Mouse (Mus musculus) myocyte (in vitro differentiated cells): ENCODE data around the gene Galk2.

Experiments
- MYOG ChIP-seq, 3 experiments: IDR thresholded peaks; one replicate each; pipeline ENCODE4 v1.6.1; 2011; ENCODE audit warnings: control low read depth in 2 of 3, low read depth in 2 of 3, mild to moderate bottlenecking in 2 of 3; ENCODE audit not compliant: insufficient read length in 2 of 3, control insufficient read depth in 1 of 3, insufficient read depth in 1 of 3
- POLR2A ChIP-seq: IDR thresholded peaks from one replicate; pipeline ENCODE4 v1.6.1; 2011; ENCODE audit warnings: low read depth, mild to moderate bottlenecking, control low read depth, moderate library complexity; ENCODE audit not compliant: insufficient read length
- TCF12 ChIP-seq: IDR thresholded peaks from one replicate; pipeline ENCODE4 v1.6.1; 2011; ENCODE audit warnings: mild to moderate bottlenecking, control low read depth; ENCODE audit not compliant: poor library complexity, insufficient read depth, severe bottlenecking

DNA sequence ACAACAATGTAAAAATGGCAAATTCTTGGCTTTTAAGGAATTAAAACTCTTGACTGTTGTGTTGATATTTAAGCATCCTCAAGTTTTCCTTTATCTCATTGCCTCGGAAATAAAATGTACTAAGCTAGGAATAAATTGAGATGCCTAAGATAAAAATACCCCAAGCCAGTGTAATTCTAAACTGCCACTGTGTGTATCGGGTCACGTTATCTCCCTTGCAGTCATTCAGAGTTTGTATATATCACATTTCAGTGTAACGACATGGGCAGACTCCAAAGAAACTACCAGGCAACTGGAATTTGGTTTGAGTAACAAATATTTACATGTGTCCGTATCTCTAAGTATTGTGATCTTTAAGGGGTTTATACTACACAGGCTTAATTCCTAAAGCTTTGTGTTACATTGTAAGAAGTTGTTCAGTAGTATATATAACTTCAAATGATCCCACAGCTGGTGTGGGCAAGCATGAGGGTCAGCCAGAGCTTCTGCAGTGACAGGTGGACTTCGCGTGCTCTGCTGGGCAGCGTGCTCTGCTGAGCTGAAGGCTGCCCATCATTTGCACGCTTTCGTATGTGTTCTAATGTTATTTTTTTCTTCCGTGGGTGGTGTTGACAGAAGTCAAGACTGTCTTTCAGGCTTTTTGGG lies 57.9 kb downstream of the Galk2 start:
- TF ChIP-seq POLR2A = no peak
- TF ChIP-seq TCF12 = peak; percentile 57
- TF ChIP-seq MYOG (IDR thresholded peaks at IDR 0.05; ENCODE audit: control insufficient read depth in 1 of 3, insufficient read depth in 1 of 3, insufficient read length in 2 of 3, low read depth in 2 of 3) = peak; percentile 93 to 94 (median 93)
